Mouse (Mus musculus) megakaryocyte-erythroid progenitor cell, adult 5-6 weeks (primary cell): ENCODE measurements around the gene Krt81. TPM values are rescaled to one million over a fixed set of nuclear protein-coding genes. Genes with fewer than 3 reads are reported as not detected.

Source experiments
- ATAC-seq: replicated peaks from 2 replicates; pipeline ENCODE4 v1.8.0; 2016; ENCODE audit warnings: mild to moderate bottlenecking, inconsistent platforms; ENCODE audit not compliant: severe bottlenecking, poor library complexity, low FRiP score, low TSS enrichment
- total RNA-seq, 2 experiments: library from RNA; stranded (forward) in 1 of 2; stranded (reverse) in 1 of 2; fragments of 200-1000, 215-1000 nt in 1 of 2; fragments of >200 nt in 1 of 2; fragmentation: Nextera tagmentation in 1 of 2; gene quantifications; 2 replicates each; pipeline ENCODE4 v1.2.3; 2014 to 2017

Gene Krt81
- total RNA-seq, 2 experiments from 2014 or later, result not detected

DNA sequence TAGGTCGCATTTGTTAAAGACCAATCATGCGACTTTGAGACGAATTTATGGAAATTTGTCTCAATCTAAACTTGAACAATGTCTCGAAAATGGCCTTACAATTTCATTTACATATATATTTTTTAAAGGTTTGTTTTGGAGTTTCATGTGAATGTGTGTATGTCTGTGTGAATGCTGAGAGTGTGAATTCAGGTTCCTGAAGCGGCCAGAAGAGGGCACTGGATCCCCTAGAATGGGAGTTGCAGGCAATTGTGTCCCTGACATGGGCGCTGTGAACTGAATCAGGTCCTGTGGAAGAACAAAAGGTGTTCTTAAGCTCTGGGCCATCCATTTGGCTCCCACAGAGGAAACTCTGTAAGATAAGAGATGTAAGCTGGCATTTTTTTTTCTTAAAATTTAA lies 7.7 kb downstream of the Krt81 start:
- no peak for ATAC-seq

DNA sequence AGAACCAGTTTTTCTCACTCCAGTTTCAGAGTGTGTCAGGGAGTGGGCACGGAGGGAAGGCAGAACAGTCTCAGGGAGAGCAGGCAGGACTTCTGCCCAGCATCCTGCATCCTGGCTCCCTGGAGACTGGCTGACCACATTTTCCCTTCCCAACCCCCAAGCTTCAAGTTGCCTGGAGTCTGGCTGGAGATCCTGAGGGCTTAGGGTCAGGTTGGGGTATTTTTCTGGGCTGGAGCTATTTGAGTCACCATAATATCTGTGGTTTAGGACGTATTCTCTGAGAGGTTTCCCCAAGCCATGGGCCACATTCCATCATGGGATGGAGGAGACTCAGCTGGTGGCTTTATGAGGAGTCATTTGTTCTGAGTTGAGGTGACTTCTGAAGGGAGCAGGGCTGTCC lies 8.3 kb downstream of the Krt81 start:
- no peak for ATAC-seq

DNA sequence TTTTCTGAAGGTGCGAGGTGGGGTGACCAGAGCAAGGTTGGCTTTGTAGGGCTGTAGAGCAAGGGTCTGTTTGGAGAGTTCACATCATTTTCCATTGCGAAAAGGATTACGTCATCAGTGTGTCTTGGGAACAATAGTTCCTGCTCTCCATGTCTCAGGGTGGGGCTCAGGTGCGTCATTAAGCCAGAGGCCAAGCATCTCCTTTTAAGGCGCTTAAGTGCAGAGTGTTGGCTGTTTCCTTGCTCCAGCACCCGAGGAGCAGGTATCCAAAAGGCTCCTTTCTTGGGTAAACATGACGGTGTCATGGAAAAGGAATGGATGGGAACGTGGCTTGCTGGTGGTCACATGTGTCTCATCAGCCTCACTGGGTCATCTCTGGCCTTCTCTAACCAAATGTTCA lies 8.8 kb downstream of the Krt81 start:
- ATAC-seq, result no peak

- peak; percentile 93 for ATAC-seq
Observed at GRCm38 (mm10) chr15:101453093-101453736, 10.3 kb downstream of the Krt81 start.

GRCm38 (mm10) chr15:101447444-101447843 lies 16.1 kb downstream of the Krt81 start, which contains the start of gene Krt88:
Krt88 (plus strand) TSS chr15:101447744.
- ATAC-seq, result no peak

DNA sequence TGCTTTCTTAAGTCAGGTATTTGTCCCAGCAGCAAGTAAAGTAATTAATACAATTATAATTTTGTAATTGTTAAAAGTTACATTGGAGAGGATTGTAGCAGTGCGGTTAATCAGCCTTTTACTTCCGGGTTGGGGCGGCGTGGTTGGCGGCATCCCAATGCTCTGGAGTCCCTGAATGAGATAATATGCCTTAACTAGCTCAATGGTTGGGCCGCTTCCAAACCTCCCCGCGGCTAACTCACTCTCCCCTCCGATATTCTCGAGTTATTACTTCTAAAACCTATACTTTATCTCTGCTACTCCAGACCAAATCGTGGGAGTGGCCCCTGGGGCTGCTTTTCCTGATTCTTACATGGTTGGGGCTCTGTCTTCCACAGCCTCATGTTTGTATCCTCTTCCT lies 17.0 kb downstream of the Krt81 start:
- peak; percentile 55 for ATAC-seq

DNA sequence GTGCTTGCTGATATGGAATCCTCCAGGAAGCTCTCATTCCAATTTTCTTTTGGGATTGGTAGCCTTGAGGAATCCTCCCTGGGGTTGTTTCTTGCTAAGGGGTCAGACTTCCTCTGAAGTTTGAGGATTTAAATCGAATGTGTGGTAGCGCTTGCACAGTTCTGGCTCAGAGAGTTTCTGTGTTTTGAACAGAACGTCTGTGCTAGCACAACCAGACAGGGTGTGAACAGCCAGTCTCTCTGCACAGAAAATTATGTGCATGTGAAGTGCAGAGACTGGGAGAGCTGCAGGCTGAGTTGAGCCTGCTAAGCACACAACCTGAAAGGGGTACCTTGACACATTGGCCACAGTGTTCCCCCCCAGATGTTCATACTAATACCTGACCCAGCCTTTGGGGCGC lies 22.7 kb downstream of the Krt81 start:
- no peak for ATAC-seq

DNA sequence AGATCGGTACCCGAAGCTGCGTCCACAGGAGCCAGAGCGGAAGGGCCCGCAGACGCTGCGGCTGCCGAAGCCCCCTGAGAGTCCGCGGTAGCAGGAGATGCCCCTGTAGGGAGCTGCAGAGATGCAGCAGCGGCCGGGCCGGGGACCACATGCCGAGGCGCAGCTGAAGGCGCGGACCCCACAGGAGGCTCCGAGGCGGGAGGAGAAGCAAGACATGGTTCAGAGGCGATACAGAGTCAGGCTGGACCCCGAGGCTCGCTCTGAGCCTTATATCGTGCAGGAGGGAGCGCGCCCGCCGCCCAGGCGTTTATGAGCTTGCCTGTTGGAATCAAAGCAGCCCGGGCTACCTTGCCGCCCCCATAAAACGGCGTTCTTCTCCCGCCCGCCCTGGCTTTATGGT lies 25.0 kb downstream of the Krt81 start, which contains the start of gene Krt87:
Krt87 (minus strand) TSS at position 250 of the 400 bp plus-strand sequence.
- no peak for ATAC-seq

DNA sequence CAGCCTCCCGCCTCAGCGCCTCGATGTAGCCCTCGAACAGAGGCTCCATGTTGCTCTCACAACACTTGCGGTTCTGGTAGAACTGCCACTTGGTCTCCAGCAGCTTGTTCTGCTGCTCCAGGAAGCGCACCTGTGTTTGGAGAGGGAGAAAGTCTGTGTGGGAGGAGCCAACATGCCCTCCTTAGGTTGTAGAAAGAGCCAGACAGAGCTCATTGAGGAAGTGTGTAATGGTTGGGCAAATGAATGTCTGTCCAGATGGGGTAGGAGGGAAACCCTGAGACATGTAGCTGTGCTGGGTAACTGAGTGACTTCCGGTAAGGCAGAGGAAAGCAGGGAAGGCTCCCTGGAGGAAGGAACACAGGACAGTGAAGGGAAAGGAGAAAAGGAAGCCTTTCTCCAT lies 26.9 kb downstream of the Krt81 start:
- no peak for ATAC-seq

DNA sequence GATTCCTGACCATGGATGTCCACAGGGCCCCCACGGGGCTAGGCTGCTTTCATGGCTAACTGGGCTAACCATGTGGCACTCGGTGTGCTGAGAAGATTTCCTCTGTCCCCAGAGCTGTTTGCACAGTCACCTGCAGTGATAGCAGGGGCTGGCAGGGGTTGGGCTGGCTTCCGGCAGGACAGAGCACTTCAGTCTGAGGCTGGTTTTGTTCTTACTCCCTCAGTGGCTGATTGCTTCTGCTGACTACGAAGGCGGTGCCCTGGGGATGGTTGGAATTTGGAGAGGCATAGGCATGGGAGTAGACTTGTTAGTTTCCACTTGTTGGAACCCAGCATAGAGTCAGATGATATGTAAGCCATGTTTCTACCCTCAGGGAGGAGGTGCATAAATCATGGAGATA lies 38.6 kb downstream of the Krt81 start:
- ATAC-seq, result no peak

DNA sequence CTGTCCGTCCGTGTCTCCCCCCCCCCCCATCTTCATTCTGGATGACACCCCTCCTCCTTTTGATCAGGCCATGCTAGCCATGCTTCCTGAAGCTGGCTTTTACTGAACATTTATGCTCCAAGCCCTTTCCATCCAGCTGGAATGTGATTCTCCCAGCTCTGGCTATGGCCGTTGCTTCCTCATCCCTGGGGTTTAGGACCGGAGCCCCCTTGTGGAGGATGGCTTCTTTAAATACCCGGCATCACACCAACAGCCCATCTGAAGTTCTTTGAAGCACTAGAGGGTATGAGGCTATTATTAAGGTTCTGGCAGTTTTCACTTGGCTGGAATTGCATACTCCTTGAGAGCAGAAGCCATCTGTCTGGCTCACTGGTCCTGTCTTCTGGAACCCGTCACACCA lies 42.6 kb downstream of the Krt81 start:
- ATAC-seq, result no peak

DNA sequence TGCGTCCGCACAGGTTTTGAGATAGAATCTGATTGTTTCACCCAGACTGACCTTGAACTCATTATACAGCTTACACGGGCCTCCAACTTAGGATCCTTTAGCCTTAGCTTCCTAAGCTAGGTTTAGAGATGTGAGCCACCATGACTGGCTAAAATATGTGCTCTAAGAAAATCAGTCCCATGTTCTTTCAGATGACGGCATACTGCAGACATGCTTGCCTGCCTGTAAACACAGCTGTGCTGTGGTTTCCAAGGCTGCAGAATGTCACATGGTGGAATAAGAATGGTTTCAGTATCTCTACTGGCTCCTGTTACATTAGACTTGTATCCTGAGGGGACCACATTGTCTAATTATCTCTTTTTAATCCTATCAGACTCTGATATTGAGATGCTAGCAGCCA lies 44.6 kb downstream of the Krt81 start:
- ATAC-seq, result no peak

- no peak for ATAC-seq
Observed at GRCm38 (mm10) chr15:101414807-101415565, 48.6 kb downstream of the Krt81 start.

- ATAC-seq, result no peak
Observed at GRCm38 (mm10) chr15:101413916-101414635, 49.5 kb downstream of the Krt81 start.

- ATAC-seq, result no peak
Observed at GRCm38 (mm10) chr15:101412188-101412587, 51.4 kb downstream of the Krt81 start.

GRCm38 (mm10) chr15:101410775-101411174 lies 52.8 kb downstream of the Krt81 start, which contains the start of gene Krt7:
Krt7 (plus strand) TSS chr15:101411043.
- no peak for ATAC-seq

Other genes starting within 250 kb of the Krt81 start
- 0.17 TPM in 1 of 2 replicates, not detected in the other for gene Grasp, start 239.6 kb downstream of the Krt81 start, total RNA-seq (2014; fragmentation: Nextera tagmentation)
- 0.27 TPM in 1 of 2 replicates, not detected in the other for gene Grasp, start 239.6 kb downstream of the Krt81 start, total RNA-seq (2017)
- gene Nr4a1, start 209.5 kb downstream of the Krt81 start, total RNA-seq (2014; fragmentation: Nextera tagmentation), result 0.66 and 3.2 TPM in 2 replicates
- gene Nr4a1, start 209.5 kb downstream of the Krt81 start, total RNA-seq (2017), result 15.1 and 16.4 TPM in 2 replicates
- 14.7 and 18.0 TPM in 2 replicates for gene Atg101, start 179.5 kb downstream of the Krt81 start, total RNA-seq (2014; fragmentation: Nextera tagmentation)
- 31.7 and 42.1 TPM in 2 replicates for gene Atg101, start 179.5 kb downstream of the Krt81 start, total RNA-seq (2017)
- not detected in 2 replicates for gene 6030408B16Rik, start 170.5 kb downstream of the Krt81 start, total RNA-seq (2014; fragmentation: Nextera tagmentation)
- gene 6030408B16Rik, start 170.5 kb downstream of the Krt81 start, total RNA-seq (2017), result not detected in 2 replicates
- gene Krt80, start 93.6 kb downstream of the Krt81 start, total RNA-seq (2014; fragmentation: Nextera tagmentation), result not detected in 2 replicates
- 0.57 TPM in 1 of 2 replicates, not detected in the other for gene Krt80, start 93.6 kb downstream of the Krt81 start, total RNA-seq (2017)
- not detected in 2 replicates for gene Krt7, start 52.7 kb downstream of the Krt81 start, total RNA-seq (2014; fragmentation: Nextera tagmentation)
- 3.2 TPM in 1 of 2 replicates, not detected in the other for gene Krt7, start 52.7 kb downstream of the Krt81 start, total RNA-seq (2017)
- gene Krt87, start 24.9 kb downstream of the Krt81 start, total RNA-seq (2014; fragmentation: Nextera tagmentation), result not detected in 2 replicates
- gene Krt87, start 24.9 kb downstream of the Krt81 start, total RNA-seq (2017), result not detected in 2 replicates
- gene Krt88, start 16.0 kb downstream of the Krt81 start, total RNA-seq (2014; fragmentation: Nextera tagmentation), result not detected in 2 replicates
- not detected in 2 replicates for gene Krt88, start 16.0 kb downstream of the Krt81 start, total RNA-seq (2017)
- not detected in 2 replicates for gene Krt86, start 9.7 kb upstream of the Krt81 start, total RNA-seq (2014; fragmentation: Nextera tagmentation)
- gene Krt86, start 9.7 kb upstream of the Krt81 start, total RNA-seq (2017), result not detected in 2 replicates
- gene Krt83, start 27.8 kb upstream of the Krt81 start, total RNA-seq (2014; fragmentation: Nextera tagmentation), result not detected in 2 replicates
- gene Krt83, start 27.8 kb upstream of the Krt81 start, total RNA-seq (2017), result not detected in 2 replicates
- gene Gm49425, start 53.5 kb upstream of the Krt81 start, total RNA-seq (2014; fragmentation: Nextera tagmentation), result not detected in 2 replicates
- not detected in 2 replicates for gene Gm49425, start 53.5 kb upstream of the Krt81 start, total RNA-seq (2017)
- not detected in 2 replicates for gene Krt84, start 69.1 kb upstream of the Krt81 start, total RNA-seq (2014; fragmentation: Nextera tagmentation)
- not detected in 2 replicates for gene Krt84, start 69.1 kb upstream of the Krt81 start, total RNA-seq (2017)
- not detected in 2 replicates for gene Krt82, start 86.9 kb upstream of the Krt81 start, total RNA-seq (2014; fragmentation: Nextera tagmentation)
- not detected in 2 replicates for gene Krt82, start 86.9 kb upstream of the Krt81 start, total RNA-seq (2017)
- not detected in 2 replicates for gene Krt90, start 99.2 kb upstream of the Krt81 start, total RNA-seq (2014; fragmentation: Nextera tagmentation)
- not detected in 2 replicates for gene Krt90, start 99.2 kb upstream of the Krt81 start, total RNA-seq (2017)
- gene Krt75, start 110.2 kb upstream of the Krt81 start, total RNA-seq (2014; fragmentation: Nextera tagmentation), result not detected in 2 replicates
- gene Krt75, start 110.2 kb upstream of the Krt81 start, total RNA-seq (2017), result not detected in 2 replicates
- gene Gm5414, start 164.4 kb upstream of the Krt81 start, total RNA-seq (2014; fragmentation: Nextera tagmentation), result not detected in 2 replicates
- gene Gm5414, start 164.4 kb upstream of the Krt81 start, total RNA-seq (2017), result not detected in 2 replicates
- gene Gm5478, start 183.6 kb upstream of the Krt81 start, total RNA-seq (2014; fragmentation: Nextera tagmentation), result not detected in 2 replicates
- not detected in 2 replicates for gene Gm5478, start 183.6 kb upstream of the Krt81 start, total RNA-seq (2017)
- gene Krt6b, start 216.5 kb upstream of the Krt81 start, total RNA-seq (2014; fragmentation: Nextera tagmentation), result not detected in 2 replicates
- not detected in 2 replicates for gene Krt6b, start 216.5 kb upstream of the Krt81 start, total RNA-seq (2017)
- not detected in 2 replicates for gene Krt6a, start 230.6 kb upstream of the Krt81 start, total RNA-seq (2014; fragmentation: Nextera tagmentation)
- gene Krt6a, start 230.6 kb upstream of the Krt81 start, total RNA-seq (2017), result not detected in 2 replicates
- gene Krt5, start 249.1 kb upstream of the Krt81 start, total RNA-seq (2014; fragmentation: Nextera tagmentation), result not detected in 2 replicates
- not detected in 2 replicates for gene Krt5, start 249.1 kb upstream of the Krt81 start, total RNA-seq (2017)